Mouse (Mus musculus) cerebellum, postnatal 10 days (tissue): ENCODE results near the gene Fbxo42.
"Not testable (repeated sequence)": the region's sequence is repeated elsewhere in the genome, so short reads cannot be mapped to it uniquely, and the experiment has no call there.

Experiments used
- DNase-seq, 2 experiments: peaks; one replicate each; pipeline ENCODE4 v3.0.0; 2021; ENCODE audit warnings: mixed read lengths in 2 of 2

Fbxo42 gene

DNA sequence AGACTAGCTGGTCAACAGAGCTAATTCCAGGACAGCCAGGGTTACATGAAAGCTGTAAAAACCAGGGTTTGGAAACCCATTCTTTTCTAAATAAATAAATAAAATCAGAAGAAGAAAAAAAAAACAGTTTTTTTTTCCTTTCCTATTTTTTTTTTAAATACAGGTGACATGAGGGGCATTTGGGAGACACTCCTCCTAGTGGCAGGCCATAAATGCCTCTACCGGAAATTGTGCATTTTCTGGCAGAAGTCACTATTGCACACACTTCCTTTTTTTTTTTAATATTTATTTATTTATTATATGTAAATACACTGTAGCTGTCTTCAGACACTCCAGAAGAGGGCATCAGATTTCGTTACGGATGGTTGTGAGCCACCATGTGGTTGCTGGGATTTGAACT lies 10.0 kb upstream of the Fbxo42 start:
- DNase-seq: not testable (repeated sequence)

DNA sequence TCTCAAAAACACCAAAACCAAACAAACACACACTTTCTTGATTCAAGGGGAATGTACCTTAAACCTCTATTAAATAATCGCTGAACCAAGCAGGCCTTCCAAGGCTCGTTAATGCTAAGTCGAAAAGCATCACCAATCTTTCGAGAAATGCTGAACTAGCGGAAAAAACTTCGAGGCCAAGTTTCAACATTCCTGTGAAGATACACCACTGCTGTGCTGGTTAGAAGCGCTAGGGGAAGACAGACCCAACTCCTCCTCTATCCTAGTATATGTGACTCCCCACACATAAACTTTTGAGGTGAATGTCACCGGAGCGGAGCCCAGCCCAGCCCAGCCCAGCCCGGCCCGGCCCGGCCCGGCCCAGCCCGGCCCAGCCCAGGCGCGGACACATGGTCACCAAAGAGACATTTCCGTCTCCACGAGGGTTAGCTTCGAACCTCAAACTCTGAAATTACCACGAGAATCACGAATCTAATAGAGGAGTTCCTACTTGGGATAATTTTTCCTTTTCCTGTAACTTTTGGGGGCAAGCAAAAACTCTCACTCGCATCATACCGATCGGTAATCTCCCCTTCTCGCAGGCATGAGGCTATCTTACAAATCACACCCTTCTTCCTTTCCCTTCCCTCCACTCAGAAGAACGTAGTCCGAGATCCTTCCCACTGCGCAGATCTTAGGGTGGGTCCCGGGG lies 9.1 kb upstream of the Fbxo42 start:
- no peak for DNase-seq

DNA sequence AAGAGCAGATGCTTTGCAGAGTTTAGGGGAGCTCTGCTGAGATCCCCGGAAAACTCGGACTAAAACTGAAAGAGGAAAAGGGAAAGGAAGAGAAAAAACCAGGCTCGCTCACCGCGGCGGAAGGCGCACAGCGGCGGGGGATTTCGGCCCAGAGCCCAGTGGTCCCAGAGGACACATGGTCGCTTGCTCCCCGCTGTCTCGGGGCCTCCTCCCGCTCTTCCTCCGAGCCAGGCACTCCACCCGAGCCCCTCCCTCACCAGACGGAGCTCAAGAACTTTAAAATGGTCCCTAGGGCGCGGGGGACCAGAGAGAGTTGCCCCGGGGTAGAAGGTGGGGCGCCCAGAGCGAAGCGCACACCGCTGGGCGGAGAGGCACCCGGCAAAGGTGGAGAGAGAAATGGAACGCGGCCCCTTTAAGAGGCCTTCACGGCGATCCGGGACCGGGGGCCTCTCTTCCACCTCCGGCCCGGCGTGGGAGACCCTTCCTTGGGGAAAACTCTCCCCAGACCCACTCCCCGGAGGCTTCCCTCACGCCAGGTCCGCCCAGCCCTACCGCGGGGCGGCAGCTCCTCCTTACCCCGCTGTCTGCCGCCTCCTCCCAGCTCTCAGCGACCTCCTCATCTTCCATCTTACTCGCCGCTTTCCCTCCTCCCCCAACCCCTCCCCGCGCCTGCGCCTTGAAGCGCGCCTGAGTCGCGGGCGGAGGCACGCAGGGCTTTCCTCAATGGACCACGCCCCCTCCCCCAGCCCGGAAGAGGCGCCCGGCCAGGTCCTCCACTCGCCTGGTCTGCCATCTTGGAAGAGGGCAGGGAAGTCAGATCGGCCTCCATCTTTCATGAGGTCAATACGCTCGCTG lies 8.4 kb upstream of the Fbxo42 start, which contains the start of gene Szrd1:
TSS of gene Szrd1 (minus strand) at position 660 of the 855 bp plus-strand sequence.
- peak; percentile 100 for DNase-seq

DNA sequence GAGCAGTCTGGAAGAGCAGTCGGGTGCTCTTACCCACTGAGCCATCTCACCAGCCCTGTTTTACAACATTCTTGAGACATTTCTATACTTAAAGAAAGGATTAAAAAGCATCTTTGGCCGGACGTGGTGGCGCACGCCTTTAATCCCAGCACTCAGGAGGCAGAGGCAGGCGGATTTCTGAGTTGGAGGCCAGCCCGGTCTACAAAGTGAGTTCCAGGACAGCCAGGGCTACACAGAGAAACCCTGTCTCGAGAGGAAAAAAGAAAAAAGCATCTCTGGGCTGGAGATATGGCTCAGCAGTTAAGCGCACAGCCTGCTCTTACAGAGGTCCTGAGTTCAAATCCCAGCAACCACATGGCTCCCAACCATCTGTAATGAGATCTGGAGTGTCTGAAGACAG lies 7.4 kb upstream of the Fbxo42 start:
- not testable (repeated sequence) for DNase-seq

DNA sequence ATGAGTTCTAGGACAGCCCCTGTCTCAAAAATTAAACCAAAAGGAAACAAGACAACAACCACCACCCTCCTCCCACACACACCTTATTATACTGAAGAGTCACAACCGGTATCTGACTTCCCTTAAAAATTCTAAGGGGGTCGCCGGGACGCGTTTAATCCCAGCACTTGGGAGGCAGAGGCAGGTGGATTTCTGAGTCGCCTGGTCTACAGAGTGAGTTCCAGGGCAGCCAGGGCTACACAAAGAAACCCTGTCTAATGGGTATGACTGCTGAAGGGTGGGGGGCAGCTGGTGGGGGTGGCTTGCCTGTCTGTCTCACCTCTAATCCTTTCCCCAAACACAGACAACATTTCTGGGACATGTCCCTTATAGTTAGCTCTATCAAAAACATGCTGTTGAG lies 6.7 kb upstream of the Fbxo42 start:
- no peak for DNase-seq

DNA sequence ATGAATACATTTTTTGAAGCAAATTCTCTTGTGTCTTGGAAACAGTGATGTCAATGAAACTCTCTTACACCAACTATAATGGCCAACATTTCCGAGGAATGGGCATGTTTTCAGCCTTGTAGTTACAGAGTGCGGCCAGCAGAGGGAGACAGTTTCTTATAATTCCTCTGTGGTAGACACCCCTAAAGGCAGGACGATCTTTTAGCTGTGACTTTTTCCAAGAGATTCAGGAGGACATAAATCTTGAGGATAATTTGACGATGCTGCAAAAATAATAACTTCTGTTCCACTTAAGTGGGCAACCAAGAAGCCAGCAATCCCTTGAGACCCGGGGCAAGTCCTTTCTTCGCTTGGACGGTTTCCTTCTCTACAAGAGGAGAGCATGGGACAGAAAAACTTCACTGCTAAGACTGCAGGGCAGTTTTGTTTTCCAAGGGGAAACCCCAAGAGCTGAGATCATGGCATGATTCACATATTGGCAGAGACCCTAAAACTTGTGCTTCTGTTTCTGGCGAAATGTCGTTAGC lies 5.4 kb upstream of the Fbxo42 start:
- peak; percentile 79 to 85 for DNase-seq

DNA sequence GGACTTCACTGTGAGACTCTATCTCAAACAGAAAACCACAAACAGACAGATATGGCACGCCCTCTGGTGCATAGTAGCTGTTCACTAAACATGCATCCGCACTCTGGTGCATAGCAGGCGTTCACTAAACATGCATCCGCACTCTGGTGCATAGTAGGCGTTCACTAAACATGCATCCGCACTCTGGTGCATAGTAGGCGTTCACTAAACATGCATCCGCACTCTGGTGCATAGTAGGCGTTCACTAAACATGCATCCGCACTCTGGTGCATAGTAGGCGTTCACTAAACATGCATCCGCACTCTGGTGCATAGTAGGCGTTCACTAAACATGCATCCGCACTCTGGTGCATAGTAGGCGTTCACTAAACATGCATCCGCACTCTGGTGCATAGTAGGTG lies 2.6 kb upstream of the Fbxo42 start:
- not testable (repeated sequence) for DNase-seq

DNA sequence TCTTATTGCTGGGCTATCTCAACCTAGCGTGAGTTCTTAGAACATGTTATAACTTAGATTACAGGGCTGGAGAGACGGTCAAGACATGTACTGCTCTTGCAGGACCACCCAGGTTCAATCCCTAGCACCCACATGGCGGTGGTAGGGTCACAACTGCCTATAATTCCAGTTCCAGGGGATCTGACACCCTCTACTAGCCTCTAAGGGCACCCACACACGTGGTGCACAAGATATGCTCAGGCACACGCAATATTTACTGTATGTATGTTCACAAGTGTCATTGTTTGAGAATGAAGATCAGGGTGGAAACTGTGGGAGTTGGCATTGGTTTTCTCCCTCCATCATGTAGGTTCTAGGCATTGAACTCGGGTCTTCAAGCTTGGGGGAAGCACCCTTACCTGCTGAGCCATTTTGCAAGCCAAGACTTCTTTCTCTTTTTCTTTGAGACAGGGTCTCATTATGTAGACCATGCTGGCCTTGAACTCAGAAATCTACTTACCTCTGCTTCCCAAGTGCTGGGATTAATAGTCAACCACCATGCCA lies 1.2 kb upstream of the Fbxo42 start:
- no peak for DNase-seq

DNA sequence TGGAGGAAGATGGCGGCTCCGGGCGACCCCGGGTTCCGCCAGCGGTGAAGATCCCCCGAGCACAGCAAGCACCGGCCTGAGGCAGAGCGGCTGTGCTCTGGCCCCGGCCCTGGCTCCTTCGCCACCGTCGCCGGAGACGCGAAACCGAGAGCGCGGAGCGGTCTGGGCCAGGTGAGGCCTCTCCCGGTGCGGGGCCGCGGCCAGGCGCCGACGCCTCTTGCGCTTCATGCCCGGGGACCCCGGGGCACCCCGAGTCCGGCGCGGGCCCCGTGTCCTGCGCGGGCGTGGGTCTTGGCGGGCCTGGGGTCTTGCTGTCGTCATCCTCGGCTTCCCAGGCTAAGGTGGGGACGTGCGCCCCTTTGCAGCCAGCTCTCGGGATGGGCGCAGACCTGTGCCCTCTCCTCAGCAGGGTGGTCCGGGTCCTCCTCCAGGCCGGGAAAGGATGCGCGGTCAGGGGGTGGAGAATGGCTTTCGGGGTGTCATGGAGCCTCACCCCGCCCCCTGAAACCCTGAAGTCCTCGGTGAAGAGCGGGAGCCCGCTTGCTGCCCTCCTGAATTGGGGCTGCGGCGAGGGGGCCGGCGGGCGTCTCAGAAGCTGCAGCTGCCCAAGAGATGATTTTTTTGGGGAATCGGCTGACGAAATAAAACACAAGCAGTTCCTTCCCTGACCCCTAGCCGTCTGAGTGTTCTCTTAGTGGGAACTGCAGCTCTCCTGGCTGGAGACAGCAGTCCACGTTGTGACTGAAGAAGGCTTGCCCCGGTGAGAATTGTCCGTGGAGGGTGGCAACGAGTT lies 492 bp downstream of the Fbxo42 start:
- no peak for DNase-seq

DNA sequence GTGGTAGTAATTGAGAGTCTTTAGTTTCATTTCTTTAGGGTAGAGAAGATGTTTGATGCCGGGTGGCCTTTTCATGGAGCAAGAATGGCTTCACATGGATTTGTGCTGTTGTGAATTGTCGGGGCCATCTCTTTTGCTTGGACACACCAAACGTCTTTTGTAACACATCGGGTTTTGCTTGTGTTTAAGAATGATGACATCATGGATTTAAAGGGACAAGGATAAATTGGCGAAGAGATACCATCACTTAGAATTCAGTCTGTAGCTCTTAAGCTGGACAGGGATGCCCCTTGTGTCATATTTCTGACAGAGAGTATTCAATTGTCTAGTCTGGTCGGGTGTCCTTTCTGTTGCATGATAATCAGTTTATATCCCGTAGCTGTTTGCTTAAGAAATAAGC lies 1.4 kb downstream of the Fbxo42 start:
- no peak for DNase-seq

DNA sequence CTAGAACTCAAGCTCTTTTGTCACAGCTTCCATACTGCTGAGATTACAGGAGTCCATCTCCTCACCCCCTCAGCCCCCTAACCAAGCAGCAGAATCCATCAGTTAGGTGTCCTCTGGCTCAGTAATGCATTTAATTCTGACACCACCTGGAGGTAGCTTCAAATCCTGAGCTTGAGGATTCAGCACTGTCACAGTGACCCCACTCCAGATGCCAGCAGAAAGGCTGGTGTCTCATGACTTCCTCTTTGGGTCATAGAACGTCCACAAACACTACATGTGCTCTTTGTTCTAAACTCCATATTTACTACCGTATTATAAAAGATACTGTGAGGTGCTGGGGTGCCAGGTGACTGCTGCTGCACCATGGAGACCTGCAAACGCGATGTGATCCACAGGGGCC lies 9.8 kb downstream of the Fbxo42 start:
- DNase-seq: no peak

DNA sequence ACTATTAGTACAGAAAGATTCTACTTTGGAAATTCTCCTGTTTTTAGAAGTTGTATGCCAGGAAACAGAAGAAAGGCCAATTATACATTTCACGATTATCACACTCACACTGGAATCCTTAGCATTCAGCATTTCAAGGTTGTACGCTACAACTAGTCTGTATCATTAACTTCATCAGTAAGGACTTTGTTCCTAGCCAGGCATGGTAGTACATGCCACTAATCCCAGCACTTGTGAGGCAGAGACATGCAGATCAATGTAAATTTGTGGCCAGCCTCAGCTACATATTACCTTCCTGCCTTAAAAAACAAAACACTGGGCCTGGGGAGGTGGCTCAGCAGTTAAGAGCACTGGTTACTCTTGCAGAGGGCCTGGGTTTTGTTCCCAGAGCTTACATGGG lies 10.9 kb downstream of the Fbxo42 start:
- DNase-seq: no peak

DNA sequence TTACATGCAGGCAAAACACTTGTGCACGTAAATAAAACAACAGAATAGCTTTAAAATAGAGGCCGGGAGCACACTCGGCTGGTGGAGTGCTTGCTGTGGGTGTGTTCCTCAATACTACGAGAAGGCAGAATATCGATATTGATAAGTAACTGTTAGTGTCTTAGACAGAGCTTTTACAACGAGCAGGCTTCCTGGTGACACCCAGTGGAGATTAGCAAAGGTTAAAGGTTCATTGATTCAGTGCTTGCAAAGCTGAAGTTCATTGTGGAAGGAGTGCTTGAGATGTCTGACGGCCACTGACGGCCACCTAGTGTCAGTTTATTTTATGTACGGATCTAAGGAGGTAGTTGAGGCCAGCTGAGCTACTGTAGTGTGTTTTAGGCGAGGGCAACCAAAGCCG lies 11.4 kb downstream of the Fbxo42 start:
- DNase-seq: no peak

DNA sequence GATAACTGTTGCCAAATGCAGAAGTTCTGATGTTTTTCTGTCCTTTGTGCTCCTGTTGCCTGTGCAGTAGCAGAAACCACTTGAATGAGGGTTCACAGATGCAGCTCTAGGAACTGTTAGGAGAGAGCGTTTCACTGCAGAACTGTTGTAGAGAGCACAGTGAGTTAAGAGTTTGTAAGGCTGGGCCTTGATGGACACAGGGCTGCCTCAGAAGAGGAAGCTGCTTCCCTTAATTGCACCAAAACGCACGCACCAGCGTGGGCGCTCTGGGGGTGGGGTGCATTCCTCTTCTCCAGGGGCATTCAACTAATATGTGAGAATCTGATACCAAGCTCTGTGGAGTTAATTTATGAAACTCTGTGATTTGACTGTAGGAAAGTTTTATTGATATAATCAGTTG lies 12.0 kb downstream of the Fbxo42 start:
- DNase-seq: no peak

DNA sequence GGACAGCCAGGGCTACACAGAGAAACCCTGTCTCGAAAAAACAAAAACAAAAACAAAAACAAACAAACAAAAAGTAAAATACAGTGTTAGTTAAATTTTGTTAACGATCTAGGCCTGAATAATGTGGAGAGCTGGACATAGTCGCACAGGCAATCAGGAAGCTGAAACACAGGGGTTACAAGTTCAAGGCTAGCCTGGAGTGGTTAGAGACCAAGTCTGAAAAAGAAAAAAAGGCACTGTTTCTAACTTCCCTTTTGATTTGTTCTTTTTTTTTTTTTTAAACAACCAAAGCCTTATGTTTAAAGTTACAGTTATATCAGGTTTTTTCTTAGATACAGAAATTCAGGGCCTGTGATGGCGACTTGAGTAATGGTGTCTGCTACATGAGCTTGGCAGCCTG lies 12.5 kb downstream of the Fbxo42 start:
- no peak for DNase-seq

DNA sequence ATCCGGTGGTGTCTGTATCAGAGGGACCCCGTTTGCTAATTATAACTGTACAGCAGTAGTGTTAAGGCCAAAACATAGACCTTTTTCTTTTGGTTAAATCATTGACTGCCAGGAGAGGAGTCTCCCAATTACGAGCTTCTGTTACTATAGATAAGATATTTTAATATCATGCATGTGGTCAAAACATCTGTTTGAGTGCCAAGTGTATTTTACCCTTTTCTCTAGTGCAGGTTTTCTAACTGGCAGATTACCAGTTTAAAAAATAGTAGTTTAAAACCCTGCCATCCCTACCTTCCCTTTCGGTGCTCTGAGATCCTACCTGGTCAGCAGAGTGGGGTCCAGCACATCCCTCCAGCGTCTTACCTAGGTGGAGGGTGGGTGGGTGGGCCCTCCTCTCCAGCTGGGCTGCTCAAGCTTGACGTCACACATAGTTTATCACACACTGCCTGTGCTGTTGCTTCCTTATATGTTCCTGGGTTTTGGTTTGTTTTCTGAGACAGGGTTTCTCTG lies 14.0 kb downstream of the Fbxo42 start:
- no peak for DNase-seq

DNA sequence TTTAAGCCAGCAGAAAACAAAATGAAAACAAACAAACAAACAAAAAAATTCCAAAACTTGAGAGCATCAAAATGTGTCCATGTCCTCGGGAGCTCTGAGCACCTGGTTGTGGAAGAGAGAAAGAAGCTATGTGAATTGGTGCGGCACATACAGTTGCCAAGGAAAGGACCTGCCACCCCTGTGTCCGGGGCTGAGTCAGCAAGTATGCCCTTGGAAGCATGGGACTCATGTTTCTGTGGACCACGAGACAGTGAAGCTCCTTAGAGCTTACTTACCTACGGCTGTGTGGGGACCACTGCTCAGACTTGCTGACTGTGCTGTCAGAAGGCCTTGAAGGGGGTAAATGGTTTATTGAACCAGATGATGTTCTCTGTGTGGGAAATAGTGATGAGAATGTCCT lies 16.0 kb downstream of the Fbxo42 start:
- DNase-seq: no peak

DNA sequence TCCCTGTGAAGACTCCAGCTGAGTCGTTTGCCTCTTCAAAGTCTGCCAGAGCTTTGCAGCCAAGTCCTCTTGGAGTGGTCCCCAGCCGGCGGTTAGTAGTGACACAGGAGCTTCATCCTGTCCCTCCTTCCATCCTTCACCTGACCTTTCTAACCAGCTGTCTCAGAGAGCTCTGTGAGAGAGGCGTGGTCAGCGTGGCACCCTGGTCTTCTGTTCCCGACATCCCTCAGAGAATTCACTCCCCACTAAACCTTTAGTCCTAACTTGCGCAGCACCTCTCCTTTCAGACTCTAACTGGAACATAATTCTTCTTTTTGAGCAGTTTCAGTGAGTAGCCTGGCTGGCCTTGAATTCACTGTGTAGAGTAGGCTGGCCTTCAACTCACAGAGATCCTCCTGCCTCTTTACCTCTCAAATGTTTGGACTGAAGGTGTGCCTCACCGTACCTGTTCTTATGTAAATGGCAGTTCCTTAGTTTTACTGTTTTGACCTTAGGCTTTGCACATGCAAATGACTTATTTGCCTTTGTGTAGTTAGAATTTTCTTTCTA lies 18.1 kb downstream of the Fbxo42 start:
- no peak for DNase-seq

DNA sequence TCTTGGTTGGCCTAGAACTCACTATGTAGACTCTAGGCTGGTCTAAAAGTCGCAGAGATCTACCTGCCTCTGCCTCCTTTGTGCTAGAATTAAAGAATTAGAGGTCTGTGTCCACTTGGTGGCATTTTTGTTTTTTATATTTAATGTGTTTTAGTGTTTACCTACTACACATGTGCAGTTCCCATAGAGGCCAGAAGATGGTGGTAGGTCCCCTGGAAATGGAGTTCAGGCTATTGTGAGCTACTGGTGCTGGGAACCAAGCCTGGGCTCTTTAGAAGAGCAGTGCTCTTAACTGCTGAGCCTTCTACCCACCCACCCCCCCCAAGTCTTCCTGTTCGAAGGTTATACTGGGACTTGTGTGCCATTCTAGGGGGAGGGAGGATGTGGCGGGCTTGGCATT lies 19.4 kb downstream of the Fbxo42 start:
- DNase-seq: no peak

DNA sequence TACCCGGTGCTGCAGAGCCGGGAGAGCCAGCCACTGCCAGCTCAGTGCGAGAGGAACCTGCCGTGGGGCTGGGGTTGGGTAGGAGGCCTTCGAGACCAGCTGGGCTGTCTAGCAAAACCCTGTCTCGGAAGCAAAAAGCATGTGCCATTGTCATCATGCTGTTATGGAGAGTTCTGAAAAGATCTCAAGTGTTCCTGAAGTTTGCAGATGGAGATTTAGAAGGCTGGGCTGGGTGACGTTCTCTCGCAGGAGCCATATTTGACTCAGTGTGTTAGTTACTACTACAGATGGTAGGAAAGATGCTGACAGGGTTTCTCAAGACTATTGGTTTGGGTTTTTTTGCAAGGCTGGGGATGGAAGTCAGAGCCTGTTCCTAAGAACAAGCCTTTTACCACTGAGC lies 24.4 kb downstream of the Fbxo42 start:
- DNase-seq: no peak

DNA sequence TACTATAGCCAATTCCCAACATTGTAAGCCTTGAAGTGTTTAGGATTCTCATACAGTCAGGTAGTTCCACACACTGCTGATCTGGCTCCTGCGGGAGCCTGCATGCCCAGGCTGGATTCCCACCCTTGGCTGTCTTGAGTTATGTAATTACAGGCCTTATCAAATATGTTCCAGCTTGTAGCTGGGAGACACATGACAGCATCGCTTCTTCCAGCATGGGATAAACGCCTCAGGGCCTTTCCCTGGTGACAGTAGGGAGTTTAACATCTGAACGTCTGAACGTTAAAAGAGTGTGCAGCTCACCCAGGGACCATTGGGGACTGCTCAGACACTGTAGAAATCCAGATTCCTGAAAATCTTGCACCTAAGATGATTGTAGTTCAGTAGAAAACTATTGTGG lies 28.1 kb downstream of the Fbxo42 start:
- no peak for DNase-seq

DNA sequence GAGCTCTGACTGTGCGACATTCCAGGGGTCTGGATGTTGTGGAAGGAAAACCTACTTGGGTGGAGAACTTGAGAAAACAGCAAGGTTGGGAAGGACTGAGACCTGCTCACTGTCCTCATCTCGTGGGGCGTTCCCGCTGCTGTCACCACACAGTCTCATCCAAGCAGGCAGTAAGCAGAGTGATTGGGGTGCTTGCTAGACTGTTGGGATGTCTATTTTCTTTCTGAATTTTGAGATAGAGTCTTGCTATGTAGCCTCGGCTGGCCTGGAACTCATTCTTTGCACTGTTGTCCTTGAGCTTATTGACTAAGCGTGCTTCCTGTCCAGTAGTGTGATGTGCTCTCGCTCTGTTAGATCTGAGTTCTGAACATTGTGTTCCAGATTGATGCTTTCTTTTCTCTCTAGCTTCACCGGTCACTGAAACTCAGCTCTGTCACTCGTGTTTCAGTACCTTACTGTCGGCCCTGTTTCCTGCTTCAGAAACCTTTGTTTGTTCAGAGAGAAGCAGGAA lies 28.7 kb downstream of the Fbxo42 start:
- DNase-seq: no peak
